In genomic region chr7:120632518-120632917, GRCm38 (mm10) we compare ENCODE assay signal across 10 mouse cellular contexts. TPM values are rescaled to one million over a fixed set of nuclear protein-coding genes. Genes with fewer than 3 reads are reported as not detected.
DNase-seq lines count a peak whose midpoint lies in the region; ATAC-seq and TF ChIP-seq lines count a peak whose summit lies in the region.
"Had no signal": no experiment of that assay in that cellular context is flagged by ENCODE, and none has a peak within 500 bp of the region (broad histone marks: within the 10 kb centered on the region; RNA-seq: fewer than 3 reads in every experiment).

No protein-coding gene starts in this region.

- no peaks in the 10 kb centered on the region for H3K9me3 ChIP-seq in embryonic facial prominence, embryonic 11.5 days (replicated peaks; ENCODE audit: control insufficient read depth, low read length)
- H3K9me3 ChIP-seq in embryonic facial prominence, embryonic 10.5 days: no peaks in the 10 kb centered on the region
- no peaks in the 10 kb centered on the region for H3K9me3 ChIP-seq in liver, postnatal 0 days (ENCODE audit: low read length)
- H3K9me3 ChIP-seq: stomach, embryonic 15.5 days had no signal

- H3K27me3 ChIP-seq in embryonic facial prominence, embryonic 11.5 days (ENCODE audit: control insufficient read depth, insufficient read depth, low read length): no peaks in the 10 kb centered on the region
- no peaks in the 10 kb centered on the region for H3K27me3 ChIP-seq in embryonic facial prominence, embryonic 10.5 days (replicated peaks; ENCODE audit: low read depth, poor library complexity, severe bottlenecking)
- no peaks in the 10 kb centered on the region for H3K27me3 ChIP-seq in liver, postnatal 0 days (ENCODE audit: insufficient read depth, low read length)
- H3K27me3 ChIP-seq: stomach, embryonic 15.5 days had no signal

- no peak overlapping the region for H3K9ac ChIP-seq in embryonic facial prominence, embryonic 11.5 days (replicated peaks; ENCODE audit: low read length)
- H3K9ac ChIP-seq in liver, postnatal 0 days (replicated peaks): no peak overlapping the region
- H3K9ac ChIP-seq: stomach, embryonic 15.5 days had no signal

- no peak for TF ChIP-seq EP300 in liver, postnatal 0 days (IDR thresholded peaks at IDR 0.05; ENCODE audit: low read depth)

- no peak overlapping the region for H3K27ac ChIP-seq in embryonic facial prominence, embryonic 11.5 days (replicated peaks; ENCODE audit: low read depth, low read length)
- H3K27ac ChIP-seq in embryonic facial prominence, embryonic 10.5 days (replicated peaks): no peak overlapping the region
- H3K27ac ChIP-seq in liver, postnatal 0 days (ENCODE audit: low read depth): no peak overlapping the region
- H3K27ac ChIP-seq: stomach, embryonic 15.5 days had no signal

- peak; percentile 4 for DNase-seq in embryonic facial prominence, embryonic 11.5 days (ENCODE audit: low spot score)
- no peak for DNase-seq in embryonic facial prominence, embryonic 10.5 days (ENCODE audit: low spot score)
- DNase-seq in liver, postnatal 0 days: no peak
- DNase-seq in liver: no peak
- peak; percentile 12 for DNase-seq in c-Kit-positive CD71-negative TER-119-negative erythroid progenitor cells, embryonic 14.5 days (ENCODE audit: low read depth)
- peak; percentile 38 for DNase-seq in lung, postnatal 36 days
- DNase-seq in spleen, adult 18-20 months: no peak

- no peak overlapping the region for H3K4me2 ChIP-seq in embryonic facial prominence, embryonic 11.5 days (ENCODE audit: low read depth, low read length)
- no peak overlapping the region for H3K4me2 ChIP-seq in liver, postnatal 0 days (ENCODE audit: low read depth, low read length)
- H3K4me2 ChIP-seq: stomach, embryonic 15.5 days had no signal

- no peak for ATAC-seq in embryonic facial prominence, embryonic 11.5 days (replicated peaks; ENCODE audit: insufficient number of reproducible peaks, low FRiP score, low TSS enrichment, low read depth)
- no peak for ATAC-seq in liver, postnatal 0 days
- ATAC-seq in erythroblast, adult 5-6 weeks (replicated peaks; ENCODE audit: low FRiP score, poor library complexity, severe bottlenecking): no peak

- no peak overlapping the region for H3K4me3 ChIP-seq in embryonic facial prominence, embryonic 11.5 days (ENCODE audit: low read depth, low read length)
- H3K4me3 ChIP-seq in embryonic facial prominence, embryonic 10.5 days: no peak overlapping the region
- no peak overlapping the region for H3K4me3 ChIP-seq in liver, postnatal 0 days (ENCODE audit: low read depth, low read length)
- H3K4me3 ChIP-seq: stomach, embryonic 15.5 days had no signal

- no peaks in the 10 kb centered on the region for H3K4me1 ChIP-seq in embryonic facial prominence, embryonic 11.5 days (ENCODE audit: control insufficient read depth, insufficient read depth, low read length)
- peaks cover 17% of the 10 kb centered on the region for H3K4me1 ChIP-seq in embryonic facial prominence, embryonic 10.5 days
- 0 out of 2 replicates have a peak, but pooled peaks cover 5% of the 10 kb centered on the region for H3K4me1 ChIP-seq in liver, postnatal 0 days (ENCODE audit: insufficient read depth)

- TF ChIP-seq CTCF in liver, postnatal 0 days (IDR thresholded peaks at IDR 0.05; ENCODE audit: low read depth): peak; percentile 55

- 73% methylated on average over 1 of the region's 1 CpGs for WGBS in embryonic facial prominence, embryonic 11.5 days
- WGBS in embryonic facial prominence, embryonic 10.5 days: 72% methylated on average over 1 of the region's 1 CpGs
- WGBS in liver, postnatal 0 days (ENCODE audit: insufficient replicate concordance): 56% methylated on average over 1 of the region's 1 CpGs

- no peaks in the 10 kb centered on the region for H3K36me3 ChIP-seq in embryonic facial prominence, embryonic 11.5 days (replicated peaks; ENCODE audit: control insufficient read depth, insufficient read depth, low read depth, low read length)
- H3K36me3 ChIP-seq in embryonic facial prominence, embryonic 10.5 days (replicated peaks): peaks cover 4% of the 10 kb centered on the region
- peaks cover 3% of the 10 kb centered on the region; the same call in 1 of the 2 replicates for H3K36me3 ChIP-seq in liver, postnatal 0 days (replicated peaks; ENCODE audit: insufficient read depth, low read length)

RNA-seq across cellular contexts. Expression of gene Uqcrc2, which starts 2.5 kb away (rescaled TPM):
- 211 and 221 TPM in 2 replicates for polyA plus RNA-seq in embryonic facial prominence, embryonic 11.5 days (2014; fragmentation: Nextera tagmentation; extraction: Ambion mirVana)
- polyA plus RNA-seq in embryonic facial prominence, embryonic 10.5 days (2016; fragmentation: Nextera tagmentation; extraction: Ambion mirVana): 175 and 186 TPM in 2 replicates
- polyA plus RNA-seq in liver, postnatal 0 days (2015; fragmentation: Nextera tagmentation; extraction: Ambion mirVana): 152 and 155 TPM in 2 replicates
- 53.7 and 80.9 TPM in 2 replicates for total RNA-seq in erythroblast, adult 5-6 weeks (2015; ENCODE audit: low replicate concordance)
- total RNA-seq in erythroblast, adult 5-6 weeks (2017; ENCODE audit: low replicate concordance): 25.5 and 38.4 TPM in 2 replicates

RNA-seq across cellular contexts. Expression of gene Pdzd9, which starts 37.6 kb away (rescaled TPM):
- 0.33 and 0.50 TPM in 2 replicates for polyA plus RNA-seq in embryonic facial prominence, embryonic 11.5 days (2014; fragmentation: Nextera tagmentation; extraction: Ambion mirVana)
- polyA plus RNA-seq in embryonic facial prominence, embryonic 10.5 days (2016; fragmentation: Nextera tagmentation; extraction: Ambion mirVana): 0.30 and 0.36 TPM in 2 replicates
- polyA plus RNA-seq in liver, postnatal 0 days (2015; fragmentation: Nextera tagmentation; extraction: Ambion mirVana): 0.09 and 0.21 TPM in 2 replicates
- total RNA-seq in erythroblast, adult 5-6 weeks (2015; ENCODE audit: low replicate concordance): not detected in 2 replicates
- total RNA-seq in erythroblast, adult 5-6 weeks (2017; ENCODE audit: low replicate concordance): not detected in 2 replicates
- total RNA-seq: heart, postnatal 14 days had no signal

RNA-seq across cellular contexts. Expression of gene Mosmo, which starts 44.9 kb away (rescaled TPM):
- 14.7 and 17.8 TPM in 2 replicates for polyA plus RNA-seq in embryonic facial prominence, embryonic 11.5 days (2014; fragmentation: Nextera tagmentation; extraction: Ambion mirVana)
- 13.3 and 15.1 TPM in 2 replicates for polyA plus RNA-seq in embryonic facial prominence, embryonic 10.5 days (2016; fragmentation: Nextera tagmentation; extraction: Ambion mirVana)
- polyA plus RNA-seq in liver, postnatal 0 days (2015; fragmentation: Nextera tagmentation; extraction: Ambion mirVana): 4.9 and 6.6 TPM in 2 replicates
- total RNA-seq in erythroblast, adult 5-6 weeks (2015; ENCODE audit: low replicate concordance): 8.8 and 13.2 TPM in 2 replicates
- total RNA-seq in erythroblast, adult 5-6 weeks (2017; ENCODE audit: low replicate concordance): 3.0 and 4.7 TPM in 2 replicates

Comparison
In these comparisons a context has a peak if more than half of its experiments do, and no peak if none do; other contexts are left out.
1. DNase-seq: peak in embryonic facial prominence, embryonic 11.5 days (single experiment), c-Kit-positive CD71-negative TER-119-negative erythroid progenitor cells, embryonic 14.5 days (single experiment) and lung, postnatal 36 days (single experiment); none in embryonic facial prominence, embryonic 10.5 days (single experiment), liver, postnatal 0 days (single experiment), liver (single experiment) and spleen, adult 18-20 months (0 of 2).